Mouse (Mus musculus) leukemia stem cell, adult 10-12 weeks (primary cell): ENCODE data around the gene Olfr1356. TPM values are rescaled to one million over a fixed set of nuclear protein-coding genes. Genes with fewer than 3 reads are reported as not detected.

ENCODE experiments used
- polyA plus RNA-seq: library from polyadenylated mRNA; stranded (reverse); fragments of >175 nt; gene quantifications from 2 replicates; pipeline ENCODE4 v1.2.3, GENCODE M21; 2012; ENCODE audit warnings: low replicate concordance

The Olfr1356 gene
- polyA plus RNA-seq = not detected in 2 replicates

GRCm38 (mm10) chr10:78852066-78852465 lies at the start of gene Olfr1356:
TSS of gene Olfr1356 (minus strand) at chr10:78852166.

GRCm38 (mm10) chr10:78875240-78875639 lies 23.3 kb upstream of the Olfr1356 start, which contains the start of gene Olfr1355:
TSS of gene Olfr1355 (plus strand) at chr10:78875540.

Other genes starting within 250 kb of the Olfr1356 start
- not detected in 2 replicates for gene Olfr1357, start 234.1 kb downstream of the Olfr1356 start, polyA plus RNA-seq
- gene Casp14, start 133.9 kb downstream of the Olfr1356 start, polyA plus RNA-seq = not detected in 2 replicates
- gene Ccdc105, start 99.1 kb downstream of the Olfr1356 start, polyA plus RNA-seq = not detected in 2 replicates
- not detected in 2 replicates for gene Slc1a6, start 71.7 kb downstream of the Olfr1356 start, polyA plus RNA-seq
- gene Olfr1355, start 23.4 kb upstream of the Olfr1356 start, polyA plus RNA-seq = not detected in 2 replicates
- not detected in 2 replicates for gene Olfr1354, start 61.0 kb upstream of the Olfr1356 start, polyA plus RNA-seq
- not detected in 2 replicates for gene Olfr8, start 98.5 kb upstream of the Olfr1356 start, polyA plus RNA-seq
- gene Olfr1353, start 111.1 kb upstream of the Olfr1356 start, polyA plus RNA-seq = not detected in 2 replicates
- not detected in 2 replicates for gene Olfr1352, start 128.9 kb upstream of the Olfr1356 start, polyA plus RNA-seq
- not detected in 2 replicates for gene Olfr1351, start 160.3 kb upstream of the Olfr1356 start, polyA plus RNA-seq
- not detected in 2 replicates for gene Olfr57, start 176.6 kb upstream of the Olfr1356 start, polyA plus RNA-seq
- 0.71 and 1.3 TPM in 2 replicates for gene 2610008E11Rik, start 245.4 kb upstream of the Olfr1356 start, polyA plus RNA-seq